Mouse (Mus musculus): ENCODE measurements around the gene Drc3.
"Not testable (repeated sequence)": the region's sequence is repeated elsewhere in the genome, so short reads cannot be mapped to it uniquely, and the experiment has no call there.

Drc3 gene

DNA sequence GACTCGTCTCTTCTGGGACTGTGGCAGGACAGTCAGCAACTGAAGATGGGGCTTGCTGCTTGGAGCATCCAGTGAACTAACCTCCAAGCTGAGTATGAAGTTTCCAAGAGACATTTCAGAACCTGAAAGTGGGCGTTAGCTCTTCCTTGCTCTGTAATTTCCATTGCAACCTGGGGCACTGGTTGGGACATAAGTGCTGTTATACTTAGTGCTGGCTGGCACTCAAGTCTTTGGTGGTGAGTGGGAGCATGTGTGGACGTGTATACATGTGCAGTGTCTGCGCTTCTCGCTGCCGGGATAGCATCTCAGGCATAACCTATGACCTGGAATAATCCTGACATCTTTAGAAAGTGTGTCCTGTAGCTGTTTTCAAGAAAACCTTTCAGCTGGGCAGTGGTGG lies 38.2 kb downstream of the Drc3 start:
- DNase-seq (ENCODE audit: low spot score in 2 of 2), result no peak

DNA sequence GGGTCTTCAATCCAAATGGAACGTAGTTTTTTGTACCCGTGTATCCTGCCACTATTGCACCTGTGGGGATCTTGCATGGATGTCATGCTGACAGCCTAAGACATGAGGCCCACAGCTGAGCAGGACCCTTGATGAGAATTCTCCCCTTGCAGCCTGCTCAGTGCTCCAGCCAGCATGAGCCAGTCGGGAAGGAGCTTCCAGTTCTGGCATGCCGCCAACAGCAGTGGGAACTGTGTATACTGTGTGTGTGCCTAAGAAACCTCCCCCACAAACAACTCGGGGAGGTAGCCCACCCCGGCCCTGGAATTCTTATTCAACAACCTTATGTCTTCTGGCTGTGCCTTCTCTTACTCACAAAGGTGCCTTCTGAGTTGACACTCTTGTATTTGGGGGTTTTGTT lies 43.4 kb downstream of the Drc3 start:
- no peak for DNase-seq (ENCODE audit: low spot score in 2 of 2)

DNA sequence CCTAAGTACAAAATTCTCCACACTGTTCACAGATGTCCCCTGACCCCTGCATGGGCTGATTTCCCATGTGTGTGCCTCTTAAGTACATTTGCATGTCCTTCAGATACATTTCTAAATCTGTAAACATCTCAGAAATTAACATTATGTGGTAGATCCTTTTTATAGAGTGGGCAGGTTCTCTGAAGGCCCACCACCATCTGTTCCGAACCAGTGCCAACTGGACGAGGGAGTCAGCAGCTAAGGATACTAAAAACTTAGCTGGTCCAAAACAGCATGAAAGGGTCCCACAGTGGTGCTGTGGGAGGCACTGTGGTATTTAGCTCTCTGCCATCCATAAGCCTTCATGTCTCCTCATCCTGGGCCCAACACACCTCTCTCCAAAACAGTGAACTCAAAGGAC lies 44.0 kb downstream of the Drc3 start:
- DNase-seq (ENCODE audit: low spot score in 2 of 2), result no peak

DNA sequence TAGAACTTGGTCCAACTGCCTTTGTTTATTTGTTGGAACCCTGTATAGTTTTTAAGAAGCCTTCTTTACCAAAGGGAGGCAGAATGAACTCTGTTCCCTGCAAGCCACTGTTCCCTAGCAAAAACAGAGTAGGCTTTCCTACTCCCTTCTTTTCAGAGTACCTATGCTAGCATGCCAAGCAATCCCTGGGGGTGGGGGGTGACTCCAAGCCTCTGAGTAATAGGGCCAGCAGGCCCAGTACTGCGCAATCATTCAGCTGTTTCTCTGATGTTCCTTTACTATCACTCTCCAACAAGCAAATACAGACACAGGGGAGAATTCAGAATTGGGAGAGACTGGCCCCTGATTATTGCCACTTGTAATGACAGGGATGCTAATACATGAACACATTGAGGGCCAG lies 53.5 kb downstream of the Drc3 start:
- no peak for DNase-seq (ENCODE audit: low spot score in 2 of 2)

DNA sequence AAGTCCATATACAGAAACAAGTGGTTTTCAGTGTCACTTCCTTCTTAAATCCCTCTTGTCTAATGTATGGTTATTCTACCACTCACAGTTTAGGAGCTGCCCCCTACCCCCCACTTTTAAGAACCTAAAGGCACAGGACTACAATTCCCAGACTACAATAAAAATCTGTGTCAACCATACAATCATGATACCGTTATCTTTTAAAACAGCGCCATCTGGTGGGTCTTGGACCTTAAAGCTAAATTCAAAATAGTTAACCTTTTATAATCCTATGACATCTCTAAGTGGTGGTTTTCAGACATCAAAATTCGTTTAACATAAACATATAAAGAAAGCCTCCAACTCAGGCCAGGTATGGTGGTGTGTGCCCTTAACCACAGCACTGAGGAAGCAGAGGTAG lies 59.0 kb downstream of the Drc3 start:
- DNase-seq (ENCODE audit: low spot score in 2 of 2), result peak; percentile 26 to 68

DNA sequence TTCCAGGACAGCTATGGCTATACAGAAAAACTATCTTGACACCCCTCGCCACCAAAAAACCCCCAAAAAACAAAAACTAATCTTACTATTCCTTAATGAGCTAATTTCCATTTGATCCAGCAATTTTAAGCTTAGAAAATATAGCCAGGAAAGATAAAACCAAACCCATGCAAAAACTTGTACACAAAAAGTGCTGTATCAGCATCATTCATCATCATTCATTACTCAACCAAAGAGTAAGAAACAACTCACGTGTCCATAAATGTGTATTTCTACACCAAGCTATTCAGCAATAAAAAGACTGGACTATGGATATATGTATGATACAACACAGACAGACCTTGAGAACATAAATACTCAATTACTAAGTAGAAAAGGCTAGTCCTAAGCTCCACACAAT lies 59.8 kb downstream of the Drc3 start:
- DNase-seq (ENCODE audit: low spot score in 2 of 2), result no peak

DNA sequence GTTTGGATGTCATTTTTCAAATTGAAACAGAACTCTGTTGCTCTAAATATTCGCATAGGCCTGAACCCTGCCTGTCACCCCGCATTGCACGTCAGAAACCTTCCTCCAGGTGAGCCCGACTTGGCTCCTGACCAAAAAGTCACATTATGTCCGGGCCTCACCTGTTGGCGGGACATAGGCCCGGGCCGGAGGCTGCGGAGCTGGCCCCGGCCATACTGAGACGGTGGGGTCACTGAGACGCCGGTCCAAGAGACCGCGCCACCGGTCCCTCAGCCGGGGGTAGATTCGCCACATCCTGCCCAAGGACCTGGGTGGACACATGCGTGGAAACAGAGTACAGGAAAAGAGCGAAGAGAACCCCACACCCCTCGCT lies 63.4 kb downstream of the Drc3 start:
- DNase-seq (ENCODE audit: low spot score in 2 of 2), result no peak

DNA sequence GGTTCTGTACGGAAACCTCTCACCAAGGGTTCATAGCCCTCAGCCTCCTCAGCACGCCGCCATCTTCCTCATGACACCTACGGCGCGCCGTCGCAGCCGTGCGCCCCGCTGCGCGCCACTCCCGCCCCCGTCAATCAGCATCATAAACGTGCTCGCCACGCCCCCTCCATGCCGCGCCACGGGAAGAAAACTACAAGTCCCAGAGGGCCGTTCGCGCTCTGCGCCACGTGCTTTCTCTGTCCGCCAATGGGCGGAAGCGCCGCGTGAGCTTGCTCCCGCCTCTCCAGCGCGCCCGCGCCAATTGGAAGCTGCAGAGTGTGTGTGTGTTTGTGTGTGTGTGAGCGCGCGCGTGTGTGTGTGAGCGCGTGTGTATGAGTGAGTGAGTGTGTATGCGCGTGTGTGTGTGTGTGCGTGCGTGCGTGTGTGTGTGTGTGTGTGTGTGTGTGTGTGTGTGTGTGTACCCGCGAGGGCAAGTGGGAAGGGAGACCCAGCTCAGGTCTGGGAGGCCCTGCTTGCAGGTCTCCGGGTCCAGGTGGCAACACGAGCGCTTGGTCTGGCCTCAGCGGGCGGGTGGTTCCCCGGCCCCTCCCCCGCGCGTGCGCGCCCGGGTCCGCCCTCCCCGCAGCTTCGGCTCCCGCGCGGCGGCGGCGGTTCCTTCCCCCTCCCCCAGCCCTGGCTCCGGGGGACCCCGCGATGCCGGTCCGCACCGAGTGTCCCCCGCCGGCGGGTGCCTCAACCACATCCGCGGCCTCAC lies 64.0 kb downstream of the Drc3 start, which contains the start of gene Gid4:
Gene Gid4 (plus strand): TSS at position 183 of the 754 bp plus-strand sequence.
- DNase-seq (ENCODE audit: low spot score in 2 of 2), result peak; percentile 98 to 99

DNA sequence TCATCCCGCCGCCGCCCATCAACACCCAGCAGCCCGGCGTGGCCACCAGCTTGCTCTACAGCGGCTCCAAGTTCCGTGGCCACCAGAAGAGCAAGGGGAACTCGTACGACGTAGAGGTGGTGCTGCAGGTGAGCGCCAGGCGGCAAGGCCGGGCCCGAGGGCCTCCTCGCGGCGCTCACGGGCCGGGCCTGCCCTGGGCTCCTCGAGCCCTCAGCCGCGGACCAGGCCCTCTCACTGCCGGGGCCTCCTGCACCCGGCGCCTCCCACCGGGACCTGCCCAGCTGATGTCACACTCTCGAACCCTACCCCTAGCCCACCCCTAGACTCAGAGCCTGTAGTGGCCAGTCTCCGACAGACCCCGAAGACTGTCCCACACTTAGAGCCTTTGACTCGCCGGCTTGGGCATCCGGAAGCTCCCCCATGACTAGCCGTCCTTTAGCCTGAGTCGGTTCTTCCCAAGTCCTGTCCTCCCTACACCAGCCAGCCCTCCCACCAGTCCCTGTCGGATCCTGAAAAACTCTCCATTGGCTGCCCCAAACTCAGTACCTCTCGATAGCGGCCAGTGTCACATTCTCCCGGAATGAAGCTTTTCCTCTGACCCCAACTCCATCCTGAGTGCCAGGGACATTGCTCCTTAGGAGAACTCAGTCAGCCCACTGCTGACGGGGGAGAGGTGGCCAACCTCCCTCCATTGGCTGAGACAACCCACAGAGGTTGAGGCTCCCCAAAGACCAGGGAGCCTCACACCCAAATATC lies 64.8 kb downstream of the Drc3 start, which contains the start of gene Atpaf2:
Gene Atpaf2 (minus strand): TSS at position 741 of the 756 bp plus-strand sequence.
- no peak for DNase-seq (ENCODE audit: low spot score in 2 of 2)

DNA sequence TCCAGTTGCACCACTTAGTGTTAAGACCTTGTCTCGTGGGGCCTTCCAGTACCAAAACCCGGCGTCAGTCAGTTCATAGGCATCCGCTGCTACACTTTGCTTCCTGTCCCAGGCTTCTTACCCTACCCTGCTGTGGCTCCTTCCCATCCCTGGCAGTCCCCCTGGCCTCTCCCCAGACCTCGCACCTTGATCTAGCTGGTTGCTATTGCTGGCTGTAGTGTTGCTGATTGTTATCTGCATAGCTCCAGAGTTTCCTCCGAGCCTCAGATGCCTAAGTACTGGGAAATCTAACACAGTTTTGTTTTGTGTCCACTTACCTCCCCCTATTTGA lies 65.3 kb downstream of the Drc3 start:
- peak; percentile 34 to 43 for DNase-seq (ENCODE audit: low spot score in 2 of 2)

DNA sequence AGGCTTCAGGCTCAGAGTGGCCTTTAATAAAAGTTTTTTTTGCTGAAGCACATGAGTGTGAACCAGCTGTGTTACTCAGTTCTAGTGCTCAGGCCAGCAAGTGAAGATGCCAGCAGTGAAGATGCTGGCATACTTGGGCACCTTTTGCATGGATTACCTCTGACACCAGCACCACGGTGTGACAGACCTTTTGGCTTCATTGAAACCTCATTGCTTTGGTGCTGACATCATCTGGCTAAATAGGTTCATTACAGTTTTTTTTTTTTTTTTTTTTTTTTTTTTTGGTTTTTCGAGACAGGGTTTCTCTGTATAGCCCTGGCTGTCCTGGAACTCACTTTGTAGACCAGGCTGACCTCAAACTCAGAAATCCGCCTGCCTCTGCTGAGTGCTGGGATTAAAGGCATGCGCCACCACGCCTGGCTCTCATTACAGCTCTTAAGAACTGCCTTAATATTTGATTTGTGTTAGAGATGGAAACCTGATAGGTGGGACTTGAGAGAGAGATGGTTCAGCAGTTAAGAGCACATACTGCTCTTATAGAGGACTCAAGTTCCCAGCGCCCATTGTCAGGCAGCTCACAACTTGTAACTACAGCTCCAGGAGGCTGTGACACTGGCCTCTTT lies 69.0 kb downstream of the Drc3 start:
- no peak for DNase-seq (ENCODE audit: low spot score in 2 of 2)

DNA sequence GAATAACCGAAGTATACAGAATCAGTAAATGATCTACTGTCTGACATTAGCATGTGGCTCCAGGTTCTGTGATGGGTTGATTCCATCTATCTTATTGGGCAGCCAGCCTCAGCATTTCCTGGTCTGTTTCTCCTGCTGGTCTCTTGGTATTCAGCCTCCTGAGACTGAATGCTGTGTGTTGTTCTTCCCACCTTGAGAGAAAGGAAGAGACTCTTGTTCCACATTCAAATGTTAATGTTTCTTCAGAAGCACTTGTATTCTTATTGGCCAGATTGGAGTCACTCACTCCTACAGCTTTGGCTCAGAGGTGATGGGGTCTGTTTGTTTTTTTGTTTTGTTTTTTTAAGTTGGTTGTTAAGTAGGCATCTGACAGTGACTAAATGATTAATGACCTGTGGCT lies 69.9 kb downstream of the Drc3 start:
- DNase-seq (ENCODE audit: low spot score in 2 of 2), result no peak

DNA sequence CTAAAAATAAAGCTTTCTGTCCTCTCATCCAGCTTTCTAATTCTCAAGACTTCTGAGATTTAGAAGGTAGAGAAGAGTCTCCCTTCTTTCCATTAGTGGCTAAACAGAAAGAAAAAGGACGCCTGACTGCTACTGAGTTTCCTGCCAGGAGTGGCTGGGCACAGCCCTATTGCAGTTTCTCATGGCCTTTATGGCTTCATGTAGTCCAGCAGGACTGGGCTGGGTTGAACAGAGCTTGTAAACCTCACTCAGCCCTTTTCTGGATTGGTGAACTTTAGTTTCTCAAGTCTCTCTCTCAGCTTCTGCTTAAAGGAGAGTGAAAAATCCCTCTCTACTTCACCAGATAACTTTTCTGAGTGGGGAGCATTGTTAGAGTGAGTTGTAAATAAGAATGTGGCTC lies 73.3 kb downstream of the Drc3 start:
- no peak for DNase-seq (ENCODE audit: low spot score in 2 of 2)

DNA sequence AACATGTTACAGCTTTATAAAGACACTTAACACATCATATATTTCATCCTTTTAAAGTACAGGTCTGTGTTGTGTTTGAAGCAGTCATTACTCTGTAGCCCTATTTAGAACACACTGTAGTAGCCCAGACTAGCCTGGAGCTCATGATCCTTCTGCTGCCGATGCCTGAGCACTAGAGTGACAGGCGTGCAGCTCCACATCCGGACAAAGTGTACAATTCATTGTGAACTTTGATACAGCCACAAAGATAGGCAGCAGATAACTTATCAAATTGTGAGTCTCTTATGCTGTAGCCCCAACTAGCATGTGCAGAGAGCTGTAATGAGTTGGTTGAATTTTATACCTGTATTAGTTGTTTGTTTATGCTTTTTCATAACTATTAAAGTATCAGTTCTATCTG lies 74.5 kb downstream of the Drc3 start:
- no peak for DNase-seq (ENCODE audit: low spot score in 2 of 2)

DNA sequence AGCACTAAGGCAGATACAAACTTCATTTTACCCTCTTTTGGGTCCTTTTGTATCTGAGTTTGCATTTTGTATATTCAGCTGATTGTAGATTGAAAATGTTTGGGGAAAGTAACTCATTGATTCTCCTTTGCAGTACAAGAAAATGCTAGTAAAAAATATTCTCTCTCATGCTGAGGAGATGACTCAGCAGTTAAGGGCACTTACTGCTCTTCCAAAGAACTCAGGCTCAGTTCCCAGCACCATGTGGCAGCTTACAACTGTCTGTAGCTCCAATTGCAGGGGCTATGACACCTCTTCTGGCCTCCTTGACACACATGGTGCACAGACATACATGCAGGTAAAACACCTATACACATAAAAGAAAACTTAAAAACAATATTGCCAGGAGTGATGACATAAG lies 80.4 kb downstream of the Drc3 start:
- DNase-seq (ENCODE audit: low spot score in 2 of 2), result no peak

DNA sequence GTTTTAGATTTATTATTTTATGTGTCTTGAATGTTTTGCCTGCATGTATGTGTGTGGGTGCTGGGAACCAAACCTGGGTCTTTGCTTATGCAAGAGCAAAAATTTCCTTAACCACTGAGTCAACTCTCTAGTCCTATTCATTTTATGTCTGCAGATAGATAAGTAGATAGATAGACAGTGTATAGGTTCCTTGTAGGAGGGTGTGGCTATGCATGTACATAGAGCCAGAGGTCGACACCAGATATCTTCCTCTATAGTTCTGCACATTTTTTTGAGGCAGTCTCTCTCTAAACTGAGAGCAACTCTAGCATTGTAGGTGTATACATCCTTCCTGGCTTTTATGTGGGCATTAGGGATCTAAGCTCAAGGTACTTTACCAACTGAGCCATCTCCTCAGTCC lies 82.0 kb downstream of the Drc3 start:
- no peak for DNase-seq (ENCODE audit: low spot score in 2 of 2)

DNA sequence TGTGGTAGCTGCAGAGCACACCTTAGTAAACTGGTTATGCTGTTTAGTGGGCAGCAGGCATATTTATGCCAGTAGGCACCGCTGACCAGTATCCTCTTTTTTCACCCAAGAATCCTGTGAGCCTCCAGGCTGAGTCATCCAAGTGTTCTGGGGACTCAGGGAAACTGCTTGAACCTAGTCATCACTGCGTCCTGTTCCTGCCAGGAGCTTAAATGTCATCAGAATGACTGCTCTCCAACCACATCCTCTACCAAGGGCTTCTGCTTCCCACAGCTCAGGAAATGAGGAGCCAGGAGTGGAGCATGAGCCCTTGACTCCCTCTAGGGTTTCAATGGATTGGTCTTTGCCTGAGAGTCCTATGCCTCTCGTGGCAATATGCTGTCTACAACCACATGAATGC lies 83.5 kb downstream of the Drc3 start:
- DNase-seq (ENCODE audit: low spot score in 2 of 2), result no peak

DNA sequence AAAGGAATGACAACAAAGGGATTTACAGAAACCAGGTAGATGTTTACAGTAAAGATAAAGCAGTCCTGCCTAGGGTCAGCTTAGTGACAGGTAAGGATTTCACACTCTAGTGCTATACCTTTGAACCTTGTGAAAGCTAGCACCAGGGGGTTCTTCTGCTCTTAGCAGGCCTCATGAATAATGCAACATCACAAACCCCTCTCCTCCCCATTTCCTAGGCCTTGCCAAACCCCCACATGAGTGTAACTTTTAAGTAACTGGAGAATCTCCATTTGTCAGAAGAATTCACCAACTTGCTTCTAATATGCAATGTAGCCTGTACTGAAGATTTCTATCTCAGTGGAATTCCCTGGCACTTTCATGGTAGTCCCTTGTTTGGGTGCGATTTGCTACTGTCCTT lies 86.5 kb downstream of the Drc3 start:
- not testable (repeated sequence) for DNase-seq (ENCODE audit: low spot score in 2 of 2)

DNA sequence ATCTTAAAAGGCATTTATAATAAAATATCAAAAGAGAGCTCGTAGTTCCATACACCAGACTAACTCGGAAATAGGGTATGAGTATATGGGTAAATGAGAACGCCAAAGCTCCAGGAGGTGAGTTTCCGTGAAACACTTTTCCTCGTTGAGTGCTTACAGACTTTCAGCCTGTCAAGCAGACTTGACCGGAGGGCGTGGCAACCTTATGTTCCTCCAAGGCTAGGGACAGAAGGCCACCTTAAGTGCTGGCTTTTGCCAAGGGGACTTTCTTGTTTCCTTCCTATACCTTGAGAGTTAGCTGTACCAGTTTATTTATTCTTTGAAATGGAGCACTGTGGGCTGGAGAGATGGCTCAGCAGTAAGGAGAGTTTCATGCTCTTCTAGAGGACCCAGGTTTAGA lies 87.0 kb downstream of the Drc3 start:
- no peak for DNase-seq (ENCODE audit: low spot score in 2 of 2)

DNA sequence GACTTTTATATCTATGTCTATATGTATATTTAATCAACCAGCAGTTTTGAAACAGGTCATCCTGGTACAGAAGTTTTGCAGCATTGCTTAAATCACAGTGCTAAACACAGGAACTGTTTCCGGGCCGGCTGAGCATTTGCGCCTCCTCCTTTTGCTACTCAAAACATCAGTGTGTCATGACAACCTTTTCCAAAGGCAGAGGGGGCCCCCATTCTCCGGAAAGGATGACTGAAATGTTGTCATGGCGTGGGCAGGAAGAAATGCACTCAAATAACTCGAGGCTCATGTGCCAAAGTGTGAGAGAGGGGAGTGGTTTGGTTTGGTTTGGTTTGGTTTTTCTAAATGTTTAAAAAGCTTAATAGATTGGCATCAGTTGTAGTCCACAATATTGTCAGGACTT lies 89.8 kb downstream of the Drc3 start:
- DNase-seq (ENCODE audit: low spot score in 2 of 2), result no peak
